Mouse (Mus musculus): ENCODE measurements around the gene Mycbp.

GRCm38 (mm10) chr4:123905126-123905668 lies 565 bp downstream of the Mycbp start:
- TF ChIP-seq CTCF (conservative IDR thresholded peaks at IDR 0.05; ENCODE audit: insufficient read depth, insufficient read length, low read depth, low read length), result no peak
- no peak for TF ChIP-seq POLR2A (IDR thresholded peaks at IDR 0.05; ENCODE audit: low read depth, low read length)
